Mouse (Mus musculus) embryonic facial prominence, embryonic 10.5 days (tissue): ENCODE measurements around the gene Mgmt. TPM values are rescaled to one million over a fixed set of nuclear protein-coding genes. Genes with fewer than 3 reads are reported as not detected.

ENCODE experiments used
- DNase-seq: peaks from one replicate; pipeline ENCODE4 v3.0.0-alpha.2; 2017; ENCODE audit warnings: low spot score
- H3K27ac ChIP-seq: fragments of 300-500 bp; sonication (generic); replicated peaks from 2 replicates; pipeline ENCODE4 v1.5.1; 2016; ENCODE audit warnings: mild to moderate bottlenecking
- H3K27me3 ChIP-seq: fragments of 300-500 bp; sonication (generic); replicated peaks from 2 replicates; pipeline ENCODE4 v1.6.1; 2016; ENCODE audit warnings: low read depth, mild to moderate bottlenecking; ENCODE audit not compliant: poor library complexity, severe bottlenecking
- H3K36me3 ChIP-seq: fragments of 300-500 bp; sonication (generic); replicated peaks from 2 replicates; pipeline ENCODE4 v1.6.1; 2016; ENCODE audit warnings: mild to moderate bottlenecking, moderate library complexity
- H3K4me1 ChIP-seq: fragments of 300-500 bp; sonication (generic); 2 replicates; pipeline ENCODE4 v1.6.1; 2016
- H3K4me3 ChIP-seq: fragments of 300-500 bp; sonication (generic); 2 replicates; pipeline ENCODE4 v1.5.1; 2016; ENCODE audit warnings: mild to moderate bottlenecking, moderate library complexity
- H3K9me3 ChIP-seq: fragments of 300-500 bp; sonication (generic); 2 replicates; pipeline ENCODE4 v1.6.1; 2016; ENCODE audit warnings: mild to moderate bottlenecking
- WGBS: fragments of 180-500 bp; shearing (Covaris S2); methylation state at CpG from one replicate; pipeline ENCODE4 v1.1.7; 2016; 5-methylcytosine and 5-hydroxymethylcytosine counted together
- polyA plus RNA-seq: library from polyadenylated mRNA; unstranded; fragments of >200 nt; fragmentation: Nextera tagmentation; extraction: Ambion mirVana; gene quantifications from 2 replicates; pipeline ENCODE4 v1.2.1, GENCODE M21; 2016

The Mgmt gene
- polyA plus RNA-seq: 5.4 and 5.8 TPM in 2 replicates

- H3K4me1 ChIP-seq: peaks cover 22% of the 10 kb centered on the region
- H3K4me3 ChIP-seq: peak within 1 kb of the TSS; percentile 56
- peak within 1 kb of the TSS; percentile 87 for H3K27ac ChIP-seq
- no peaks in the 10 kb centered on the region for H3K9me3 ChIP-seq
- H3K27me3 ChIP-seq: no peaks in the 10 kb centered on the region
- no peaks in the 10 kb centered on the region for H3K36me3 ChIP-seq
- 10% methylated on average over 33 of the region's 33 CpGs for WGBS
- DNase-seq: peak; percentile 97
These were observed at the start of gene Mgmt for GRCm38 (mm10) chr7:136894106-136894986. TSS of gene Mgmt (plus strand) at chr7:136894614.

GRCm38 (mm10) chr7:136844835-136845234 lies 49.6 kb upstream of the Mgmt start:
- Histone ChIP-seq H3K27ac (no peak overlapping the region), H3K9me3 (no peaks in the 10 kb centered on the region), H3K27me3 (peaks cover 23% of the 10 kb centered on the region; the same call in 1 of the 2 replicates), H3K4me3 (no peak overlapping the region), H3K36me3 (no peaks in the 10 kb centered on the region), H3K4me1 (peaks cover 54% of the 10 kb centered on the region)
- no peak for DNase-seq
- 78% methylated on average over 5 of the region's 5 CpGs for WGBS

GRCm38 (mm10) chr7:136845321-136845720 lies 49.1 kb upstream of the Mgmt start:
- no peaks in the 10 kb centered on the region for H3K9me3 ChIP-seq
- H3K4me3 ChIP-seq: no peak overlapping the region
- H3K4me1 ChIP-seq: peaks cover 55% of the 10 kb centered on the region
- 41% methylated on average over 9 of the region's 9 CpGs for WGBS
- H3K27me3 ChIP-seq: peaks cover 23% of the 10 kb centered on the region; the same call in 1 of the 2 replicates
- H3K36me3 ChIP-seq: no peaks in the 10 kb centered on the region
- H3K27ac ChIP-seq: no peak overlapping the region
- DNase-seq: no peak

GRCm38 (mm10) chr7:136846086-136846620 lies 48.3 kb upstream of the Mgmt start:
- Histone ChIP-seq H3K36me3 (no peaks in the 10 kb centered on the region), H3K27ac (no peak overlapping the region; the same call in 1 of the 2 replicates), H3K4me1 (peaks cover 56% of the 10 kb centered on the region), H3K4me3 (no peak overlapping the region), H3K9me3 (no peaks in the 10 kb centered on the region), H3K27me3 (peaks cover 25% of the 10 kb centered on the region; the same call in 1 of the 2 replicates)
- DNase-seq: no peak
- 37% methylated on average over 10 of the region's 10 CpGs for WGBS

GRCm38 (mm10) chr7:136847601-136848000 lies 46.8 kb upstream of the Mgmt start:
- no peak overlapping the region for H3K27ac ChIP-seq
- DNase-seq: no peak
- H3K27me3 ChIP-seq: peaks cover 21% of the 10 kb centered on the region; the same call in 1 of the 2 replicates
- H3K9me3 ChIP-seq: no peaks in the 10 kb centered on the region
- WGBS: 93% methylated on average over 6 of the region's 6 CpGs
- H3K36me3 ChIP-seq: no peaks in the 10 kb centered on the region
- H3K4me1 ChIP-seq: peaks cover 49% of the 10 kb centered on the region
- no peak overlapping the region for H3K4me3 ChIP-seq

GRCm38 (mm10) chr7:136848761-136849160 lies 45.7 kb upstream of the Mgmt start:
- Histone ChIP-seq H3K4me1 (peaks cover 38% of the 10 kb centered on the region), H3K36me3 (no peaks in the 10 kb centered on the region), H3K4me3 (no peak overlapping the region), H3K27ac (no peak overlapping the region), H3K9me3 (no peaks in the 10 kb centered on the region), H3K27me3 (0 out of 2 replicates have a peak, but pooled peaks cover 14% of the 10 kb centered on the region)
- no peak for DNase-seq
- WGBS: 87% methylated on average over 8 of the region's 8 CpGs

- Histone ChIP-seq H3K4me1 (peaks cover 30% of the 10 kb centered on the region), H3K27me3 (0 out of 2 replicates have a peak, but pooled peaks cover 14% of the 10 kb centered on the region), H3K27ac (no peak overlapping the region), H3K4me3 (no peak overlapping the region), H3K9me3 (no peaks in the 10 kb centered on the region), H3K36me3 (no peaks in the 10 kb centered on the region)
- no peak for DNase-seq
- 91% methylated on average over 3 of the region's 3 CpGs for WGBS
These were observed 44.6 kb upstream of the Mgmt start for GRCm38 (mm10) chr7:136849811-136850210.

GRCm38 (mm10) chr7:136850339-136850738 lies 44.1 kb upstream of the Mgmt start:
- Histone ChIP-seq H3K27ac (no peak overlapping the region), H3K36me3 (no peaks in the 10 kb centered on the region), H3K4me1 (peaks cover 25% of the 10 kb centered on the region), H3K4me3 (no peak overlapping the region), H3K9me3 (no peaks in the 10 kb centered on the region), H3K27me3 (0 out of 2 replicates have a peak, but pooled peaks cover 14% of the 10 kb centered on the region)
- DNase-seq: no peak
- WGBS: 71% methylated on average over 5 of the region's 5 CpGs

GRCm38 (mm10) chr7:136851946-136852345 lies 42.5 kb upstream of the Mgmt start:
- peaks cover 11% of the 10 kb centered on the region for H3K4me1 ChIP-seq
- no peak for DNase-seq
- no peaks in the 10 kb centered on the region for H3K9me3 ChIP-seq
- no peaks in the 10 kb centered on the region for H3K36me3 ChIP-seq
- 78% methylated on average over 8 of the region's 8 CpGs for WGBS
- no peak overlapping the region for H3K27ac ChIP-seq
- no peak overlapping the region for H3K4me3 ChIP-seq
- 0 out of 2 replicates have a peak, but pooled peaks cover 14% of the 10 kb centered on the region for H3K27me3 ChIP-seq

- no peak for DNase-seq
These were observed 41.7 kb upstream of the Mgmt start for GRCm38 (mm10) chr7:136852721-136853120.

GRCm38 (mm10) chr7:136864677-136865463 lies 29.5 kb upstream of the Mgmt start:
- no peak for DNase-seq
- 20% methylated on average over 7 of the region's 7 CpGs for WGBS
- Histone ChIP-seq H3K9me3 (no peaks in the 10 kb centered on the region), H3K4me3 (no peak overlapping the region), H3K36me3 (no peaks in the 10 kb centered on the region), H3K4me1 (peaks cover 17% of the 10 kb centered on the region), H3K27me3 (peaks cover 24% of the 10 kb centered on the region), H3K27ac (no peak overlapping the region)

More at GRCm38 (mm10) chr7:136852721-136853120, 41.7 kb upstream of the Mgmt start:
- no peak overlapping the region for H3K27ac ChIP-seq
- no peaks in the 10 kb centered on the region for H3K36me3 ChIP-seq
- peaks cover 11% of the 10 kb centered on the region for H3K4me1 ChIP-seq
- H3K9me3 ChIP-seq: no peaks in the 10 kb centered on the region
- H3K4me3 ChIP-seq: no peak overlapping the region
- 59% methylated on average over 4 of the region's 4 CpGs for WGBS
- H3K27me3 ChIP-seq: 0 out of 2 replicates have a peak, but pooled peaks cover 8% of the 10 kb centered on the region

GRCm38 (mm10) chr7:136865876-136866275 lies 28.5 kb upstream of the Mgmt start:
- peaks cover 17% of the 10 kb centered on the region for H3K4me1 ChIP-seq
- no peak overlapping the region for H3K27ac ChIP-seq
- no peaks in the 10 kb centered on the region for H3K36me3 ChIP-seq
- no peak overlapping the region for H3K4me3 ChIP-seq
- H3K9me3 ChIP-seq: no peaks in the 10 kb centered on the region
- peaks cover 29% of the 10 kb centered on the region for H3K27me3 ChIP-seq
- 95% methylated on average over 4 of the region's 4 CpGs for WGBS
- no peak for DNase-seq
